7 mouse cellular contexts compared by ENCODE assay signal in genomic region chr11:84013105-84013504, GRCm38 (mm10). TPM values are rescaled to one million over a fixed set of nuclear protein-coding genes. Genes with fewer than 3 reads are reported as not detected.
DNase-seq lines count a peak whose midpoint lies in the region; ATAC-seq lines count a peak whose summit lies in the region.

No protein-coding gene starts in this region.

- no peak for ATAC-seq in activated CD4-positive, CD25-positive, alpha-beta regulatory T cell, adult 4 months

- DNase-seq in Muller cell, postnatal 12 days (ENCODE audit: inconsistent ontology term), result peak; percentile 21
- peak; percentile 60 to 70 for DNase-seq in cerebellum, adult 18-20 months
- peak; percentile 32 for DNase-seq in forelimb bud, embryonic 11.5 days (ENCODE audit: low read depth, low spot score)
- peak; percentile 46 for DNase-seq in retina, embryonic 14.5 days (ENCODE audit: low spot score)
- no peak for DNase-seq in adrenal gland, adult 18-20 months (ENCODE audit: low spot score in 2 of 2)
- no peak for DNase-seq in urinary bladder, postnatal 36 days (ENCODE audit: low spot score in 2 of 2)

RNA-seq across cellular contexts. Expression of gene Synrg, which starts 48.9 kb away (rescaled TPM):
- polyA plus RNA-seq in activated CD4-positive, CD25-positive, alpha-beta regulatory T cell, adult 4 months (2017; shearing (Covaris generic)), result 10 to 100 TPM; 10.4 to 10.8 TPM
- 10 to 100 TPM; 43.0 to 49.4 TPM for total RNA-seq in adrenal gland, adult 18-20 months (2021)

RNA-seq across cellular contexts. Expression of gene Dusp14, which starts 56.0 kb away (rescaled TPM):
- polyA plus RNA-seq in activated CD4-positive, CD25-positive, alpha-beta regulatory T cell, adult 4 months (2017; shearing (Covaris generic)), result 10 to 100 TPM; 11.4 to 17.0 TPM
- 10 to 100 TPM in 1 of 2 experiments, 1 to 10 TPM in 1; 6.7 to 19.3 TPM for total RNA-seq in adrenal gland, adult 18-20 months (2021)

Comparison
In these comparisons a context has a peak if more than half of its experiments do, and no peak if none do; other contexts are left out.
1. DNase-seq: peak in Muller cell, postnatal 12 days (single experiment), cerebellum, adult 18-20 months (2 of 2), forelimb bud, embryonic 11.5 days (single experiment) and retina, embryonic 14.5 days (single experiment); none in adrenal gland, adult 18-20 months (0 of 2) and urinary bladder, postnatal 36 days (0 of 2).